Mouse (Mus musculus) stomach, embryonic 14.5 days (tissue): ENCODE data around the gene Dppa3. TPM values are rescaled to one million over a fixed set of nuclear protein-coding genes. Genes with fewer than 3 reads are reported as not detected.

ENCODE experiments used
- ATAC-seq: fragments of 200-750 bp; cut with Nextera tagmentation; 2 replicates; pipeline ENCODE4 v1.8.0; 2017; ENCODE audit warnings: low read depth, moderate TSS enrichment; ENCODE audit not compliant: insufficient number of reproducible peaks, insufficient read depth, low FRiP score
- H3K27ac ChIP-seq: fragments of 300-500 bp; sonication (generic); 2 replicates; pipeline ENCODE4 v1.5.1; 2014; ENCODE audit warnings: mild to moderate bottlenecking, low read length, moderate library complexity, mixed read lengths
- H3K27me3 ChIP-seq: fragments of 300-500 bp; sonication (generic); 2 replicates; pipeline ENCODE4 v1.6.1; 2014; ENCODE audit warnings: low read length, control low read depth, mixed read lengths; ENCODE audit not compliant: control insufficient read depth, insufficient read depth
- H3K36me3 ChIP-seq: fragments of 300-500 bp; sonication (generic); 2 replicates; pipeline ENCODE4 v1.6.1; 2014; ENCODE audit warnings: mild to moderate bottlenecking, control low read depth, low read length, moderate library complexity, mixed read lengths; ENCODE audit not compliant: control insufficient read depth, insufficient read depth
- H3K4me1 ChIP-seq: fragments of 300-500 bp; sonication (generic); 2 replicates; pipeline ENCODE4 v1.6.1; 2014; ENCODE audit warnings: low read length, control low read depth, mixed read lengths; ENCODE audit not compliant: control insufficient read depth, insufficient read depth
- H3K4me2 ChIP-seq: fragments of 300-500 bp; sonication (generic); replicated peaks from 2 replicates; pipeline ENCODE4 v1.6.1; 2014; ENCODE audit warnings: low read depth, low read length, control low read depth
- H3K4me3 ChIP-seq: fragments of 300-500 bp; sonication (generic); 2 replicates; pipeline ENCODE4 v1.5.1; 2014; ENCODE audit warnings: low read depth, low read length, control low read depth
- H3K9ac ChIP-seq: fragments of 300-500 bp; sonication (generic); replicated peaks from 2 replicates; pipeline ENCODE4 v1.6.1; 2014; ENCODE audit warnings: low read depth, mild to moderate bottlenecking, control low read depth, low read length, moderate library complexity, mixed read lengths
- H3K9me3 ChIP-seq: fragments of 300-500 bp; sonication (generic); 2 replicates; pipeline ENCODE4 v1.6.1; 2016; ENCODE audit warnings: low read depth, low read length, control low read depth; ENCODE audit not compliant: control insufficient read depth
- WGBS: fragments of 180-500 bp; shearing (Covaris S2); extraction: QIAGEN DNeasy Blood & Tissue Kit; methylation state at CpG from one replicate; pipeline ENCODE4 v1.1.7; 2014; 5-methylcytosine and 5-hydroxymethylcytosine counted together
- polyA plus RNA-seq: library from polyadenylated mRNA; unstranded; fragments of >200 nt; fragmentation: Nextera tagmentation; extraction: Ambion mirVana; gene quantifications from 2 replicates; pipeline ENCODE4 v1.2.1, GENCODE M21; 2014

The Dppa3 gene
- polyA plus RNA-seq, 1 experiment from 2014 or later, result not detected

- WGBS, result 93% methylated on average over 11 of the region's 11 CpGs
- H3K9me3 ChIP-seq, result no peaks in the 10 kb centered on the region
- H3K27ac ChIP-seq, result no peak overlapping the region
- no peak overlapping the region for H3K4me2 ChIP-seq
- H3K9ac ChIP-seq, result no peak overlapping the region
- no peaks in the 10 kb centered on the region for H3K27me3 ChIP-seq
- H3K36me3 ChIP-seq, result no peaks in the 10 kb centered on the region
- no peak for ATAC-seq
- H3K4me1 ChIP-seq, result no peaks in the 10 kb centered on the region
- no peak overlapping the region for H3K4me3 ChIP-seq
Measured at GRCm38 (mm10) chr6:122606661-122607060, 19.5 kb upstream of the Dppa3 start.

GRCm38 (mm10) chr6:122607700-122608099 lies 18.5 kb upstream of the Dppa3 start:
- Histone ChIP-seq H3K4me1 (no peaks in the 10 kb centered on the region), H3K36me3 (no peaks in the 10 kb centered on the region), H3K4me2 (no peak overlapping the region), H3K27me3 (no peaks in the 10 kb centered on the region), H3K4me3 (no peak overlapping the region), H3K9ac (no peak overlapping the region), H3K9me3 (no peaks in the 10 kb centered on the region), H3K27ac (no peak overlapping the region)
- ATAC-seq, result no peak
- WGBS, result 89% methylated on average over 12 of the region's 12 CpGs

- Histone ChIP-seq H3K4me1 (no peaks in the 10 kb centered on the region), H3K36me3 (no peaks in the 10 kb centered on the region), H3K4me3 (no peak overlapping the region), H3K27ac (no peak overlapping the region), H3K9ac (no peak overlapping the region), H3K9me3 (no peaks in the 10 kb centered on the region), H3K27me3 (no peaks in the 10 kb centered on the region), H3K4me2 (no peak overlapping the region)
- no peak for ATAC-seq
- WGBS, result 78% methylated on average over 10 of the region's 10 CpGs
Measured at GRCm38 (mm10) chr6:122608434-122609376, 17.5 kb upstream of the Dppa3 start.

- Histone ChIP-seq H3K4me1 (no peaks in the 10 kb centered on the region), H3K27me3 (no peaks in the 10 kb centered on the region), H3K36me3 (no peaks in the 10 kb centered on the region), H3K9ac (no peak overlapping the region), H3K9me3 (no peaks in the 10 kb centered on the region), H3K27ac (no peak overlapping the region), H3K4me2 (no peak overlapping the region), H3K4me3 (no peak overlapping the region)
- WGBS, result 62% methylated on average over 9 of the region's 9 CpGs
- no peak for ATAC-seq
Measured at GRCm38 (mm10) chr6:122609377-122609728, 16.9 kb upstream of the Dppa3 start.

GRCm38 (mm10) chr6:122609771-122610170 lies 16.4 kb upstream of the Dppa3 start, which contains the start of gene Gdf3:
Gene Gdf3 (minus strand): TSS chr6:122610087.
- ATAC-seq, result no peak
- no peaks in the 10 kb centered on the region for H3K4me1 ChIP-seq
- no peak within 1 kb of the TSS for H3K4me3 ChIP-seq
- WGBS, result 42% methylated on average over 14 of the region's 14 CpGs
- H3K27me3 ChIP-seq, result no peaks in the 10 kb centered on the region
- H3K4me2 ChIP-seq, result no peak within 1 kb of the TSS
- no peak within 1 kb of the TSS for H3K27ac ChIP-seq
- no peak within 1 kb of the TSS for H3K9ac ChIP-seq
- H3K36me3 ChIP-seq, result no peaks in the 10 kb centered on the region
- no peaks in the 10 kb centered on the region for H3K9me3 ChIP-seq

- no peaks in the 10 kb centered on the region for H3K9me3 ChIP-seq
- H3K9ac ChIP-seq, result no peak overlapping the region
- ATAC-seq, result no peak
- H3K36me3 ChIP-seq, result no peaks in the 10 kb centered on the region
- H3K4me1 ChIP-seq, result no peaks in the 10 kb centered on the region
- H3K27me3 ChIP-seq, result no peaks in the 10 kb centered on the region
- H3K4me2 ChIP-seq, result no peak overlapping the region
- no peak overlapping the region for H3K27ac ChIP-seq
- H3K4me3 ChIP-seq, result no peak overlapping the region
- 82% methylated on average over 4 of the region's 4 CpGs for WGBS
Measured at GRCm38 (mm10) chr6:122612426-122612825, 13.8 kb upstream of the Dppa3 start.

GRCm38 (mm10) chr6:122614047-122614446 lies 12.2 kb upstream of the Dppa3 start:
- Histone ChIP-seq H3K9me3 (no peaks in the 10 kb centered on the region), H3K27ac (no peak overlapping the region), H3K4me3 (no peak overlapping the region), H3K4me1 (no peaks in the 10 kb centered on the region), H3K36me3 (no peaks in the 10 kb centered on the region), H3K27me3 (no peaks in the 10 kb centered on the region), H3K9ac (no peak overlapping the region), H3K4me2 (no peak overlapping the region)
- 64% methylated on average over 2 of the region's 2 CpGs for WGBS
- no peak for ATAC-seq

- Histone ChIP-seq H3K9ac (no peak overlapping the region), H3K4me1 (no peaks in the 10 kb centered on the region), H3K9me3 (no peaks in the 10 kb centered on the region), H3K27ac (no peak overlapping the region), H3K4me2 (no peak overlapping the region), H3K27me3 (no peaks in the 10 kb centered on the region), H3K36me3 (no peaks in the 10 kb centered on the region), H3K4me3 (no peak overlapping the region)
- no peak for ATAC-seq
- 60% methylated on average over 3 of the region's 3 CpGs for WGBS
Measured at GRCm38 (mm10) chr6:122616022-122616421, 10.2 kb upstream of the Dppa3 start.
